Mouse (Mus musculus): ENCODE measurements at regions not wholly inside any gene's neighbourhood (a gene's known extent, or its start where the extent isn't known, plus 50 kb on each side); places are given as distances from the start of the nearest gene placed in this dataset.

- H3K4me2 ChIP-seq (replicated peaks; ENCODE audit: low read depth, low read length): no peak overlapping the region
- no peak overlapping the region for H3K4me3 ChIP-seq (ENCODE audit: low read length)
- ATAC-seq (ENCODE audit: low FRiP score, low TSS enrichment): no peak
- no peak overlapping the region for H3K27ac ChIP-seq (ENCODE audit: low read length)
- no peaks in the 10 kb centered on the region for H3K27me3 ChIP-seq (ENCODE audit: insufficient read depth, low read length)
- H3K36me3 ChIP-seq (ENCODE audit: insufficient read depth, low read length): no peaks in the 10 kb centered on the region
- 73% methylated on average over 4 of the region's 4 CpGs for WGBS
- no peak overlapping the region for H3K9ac ChIP-seq (replicated peaks; ENCODE audit: low read length)
- H3K4me1 ChIP-seq (ENCODE audit: insufficient read depth, low read length): no peaks in the 10 kb centered on the region
- H3K9me3 ChIP-seq (ENCODE audit: low read length): no peaks in the 10 kb centered on the region
These were observed 635.2 kb downstream of the Gm597 start for GRCm38 (mm10) chr1:28144824-28145223.

- Histone ChIP-seq H3K4me2 (replicated peaks; ENCODE audit: low read depth, low read length) (no peak overlapping the region), H3K4me1 (ENCODE audit: insufficient read depth, low read length) (no peaks in the 10 kb centered on the region), H3K4me3 (ENCODE audit: low read length) (no peak overlapping the region), H3K27ac (ENCODE audit: low read length) (no peak overlapping the region), H3K36me3 (ENCODE audit: insufficient read depth, low read length) (no peaks in the 10 kb centered on the region), H3K27me3 (ENCODE audit: insufficient read depth, low read length) (no peaks in the 10 kb centered on the region), H3K9ac (replicated peaks; ENCODE audit: low read length) (no peak overlapping the region), H3K9me3 (ENCODE audit: low read length) (no peaks in the 10 kb centered on the region)
- no peak for ATAC-seq (ENCODE audit: low FRiP score, low TSS enrichment)
- 53% methylated on average over 2 of the region's 2 CpGs for WGBS
These were observed 678.0 kb downstream of the Gm597 start for GRCm38 (mm10) chr1:28102021-28102526.

- Histone ChIP-seq H3K27ac (ENCODE audit: low read length) (no peak overlapping the region), H3K9ac (replicated peaks; ENCODE audit: low read length) (no peak overlapping the region), H3K4me3 (ENCODE audit: low read length) (no peak overlapping the region), H3K9me3 (ENCODE audit: low read length) (no peaks in the 10 kb centered on the region), H3K36me3 (ENCODE audit: insufficient read depth, low read length) (no peaks in the 10 kb centered on the region), H3K4me2 (replicated peaks; ENCODE audit: low read depth, low read length) (no peak overlapping the region), H3K4me1 (ENCODE audit: insufficient read depth, low read length) (no peaks in the 10 kb centered on the region), H3K27me3 (ENCODE audit: insufficient read depth, low read length) (no peaks in the 10 kb centered on the region)
- WGBS: 89% methylated on average over 3 of the region's 3 CpGs
- no peak for ATAC-seq (ENCODE audit: low FRiP score, low TSS enrichment)
These were observed 695.6 kb downstream of the Gm597 start for GRCm38 (mm10) chr1:28084456-28084855.

- no peak for ATAC-seq (ENCODE audit: low FRiP score, low TSS enrichment)
- H3K4me3 ChIP-seq (ENCODE audit: low read length): no peak overlapping the region
- H3K9me3 ChIP-seq (ENCODE audit: low read length): no peaks in the 10 kb centered on the region
- H3K27ac ChIP-seq (ENCODE audit: low read length): no peak overlapping the region
- H3K4me2 ChIP-seq (replicated peaks; ENCODE audit: low read depth, low read length): no peak overlapping the region
- H3K9ac ChIP-seq (replicated peaks; ENCODE audit: low read length): no peak overlapping the region
- H3K36me3 ChIP-seq (ENCODE audit: insufficient read depth, low read length): no peaks in the 10 kb centered on the region
- H3K27me3 ChIP-seq (ENCODE audit: insufficient read depth, low read length): no peaks in the 10 kb centered on the region
- WGBS: 78% methylated on average over 4 of the region's 4 CpGs
- no peaks in the 10 kb centered on the region for H3K4me1 ChIP-seq (ENCODE audit: insufficient read depth, low read length)
These were observed 726.1 kb downstream of the Gm597 start for GRCm38 (mm10) chr1:28053980-28054379.

GRCm38 (mm10) chr1:28047964-28048363 is 732.1 kb downstream of the Gm597 start:
- no peak overlapping the region for H3K9ac ChIP-seq (replicated peaks; ENCODE audit: low read length)
- no peaks in the 10 kb centered on the region for H3K27me3 ChIP-seq (ENCODE audit: insufficient read depth, low read length)
- WGBS: 69% methylated on average over 2 of the region's 2 CpGs
- no peak overlapping the region for H3K27ac ChIP-seq (ENCODE audit: low read length)
- H3K4me2 ChIP-seq (replicated peaks; ENCODE audit: low read depth, low read length): no peak overlapping the region
- no peaks in the 10 kb centered on the region for H3K9me3 ChIP-seq (ENCODE audit: low read length)
- H3K36me3 ChIP-seq (ENCODE audit: insufficient read depth, low read length): no peaks in the 10 kb centered on the region
- no peaks in the 10 kb centered on the region for H3K4me1 ChIP-seq (ENCODE audit: insufficient read depth, low read length)
- ATAC-seq (ENCODE audit: low FRiP score, low TSS enrichment): no peak
- no peak overlapping the region for H3K4me3 ChIP-seq (ENCODE audit: low read length)

GRCm38 (mm10) chr1:28047379-28047778 is 732.7 kb downstream of the Gm597 start:
- no peaks in the 10 kb centered on the region for H3K36me3 ChIP-seq (ENCODE audit: insufficient read depth, low read length)
- H3K4me3 ChIP-seq (ENCODE audit: low read length): no peak overlapping the region
- H3K9ac ChIP-seq (replicated peaks; ENCODE audit: low read length): no peak overlapping the region
- H3K4me2 ChIP-seq (replicated peaks; ENCODE audit: low read depth, low read length): no peak overlapping the region
- no peaks in the 10 kb centered on the region for H3K9me3 ChIP-seq (ENCODE audit: low read length)
- ATAC-seq (ENCODE audit: low FRiP score, low TSS enrichment): no peak
- no peaks in the 10 kb centered on the region for H3K4me1 ChIP-seq (ENCODE audit: insufficient read depth, low read length)
- no peaks in the 10 kb centered on the region for H3K27me3 ChIP-seq (ENCODE audit: insufficient read depth, low read length)
- H3K27ac ChIP-seq (ENCODE audit: low read length): no peak overlapping the region

- Histone ChIP-seq H3K4me2 (replicated peaks; ENCODE audit: low read depth, low read length) (no peak overlapping the region), H3K9ac (replicated peaks; ENCODE audit: low read length) (no peak overlapping the region), H3K27ac (ENCODE audit: low read length) (no peak overlapping the region), H3K4me3 (ENCODE audit: low read length) (no peak overlapping the region), H3K27me3 (ENCODE audit: insufficient read depth, low read length) (no peaks in the 10 kb centered on the region), H3K36me3 (ENCODE audit: insufficient read depth, low read length) (no peaks in the 10 kb centered on the region), H3K9me3 (ENCODE audit: low read length) (no peaks in the 10 kb centered on the region), H3K4me1 (ENCODE audit: insufficient read depth, low read length) (no peaks in the 10 kb centered on the region)
- no peak for ATAC-seq (ENCODE audit: low FRiP score, low TSS enrichment)
- WGBS: 89% methylated on average over 1 of the region's 1 CpGs
These were observed 734.4 kb downstream of the Gm597 start for GRCm38 (mm10) chr1:28045695-28046094.

- H3K27ac ChIP-seq (ENCODE audit: low read length): 0 out of 2 replicates have a peak overlapping the region, but pooled peaks have one; percentile 10
- no peak overlapping the region for H3K4me3 ChIP-seq (ENCODE audit: low read length)
- 51% methylated on average over 2 of the region's 2 CpGs for WGBS
- ATAC-seq (ENCODE audit: low FRiP score, low TSS enrichment): peak; percentile 46; the same call in 1 of the 2 replicates
- H3K36me3 ChIP-seq (ENCODE audit: insufficient read depth, low read length): no peaks in the 10 kb centered on the region
- no peaks in the 10 kb centered on the region for H3K27me3 ChIP-seq (ENCODE audit: insufficient read depth, low read length)
- no peaks in the 10 kb centered on the region for H3K4me1 ChIP-seq (ENCODE audit: insufficient read depth, low read length)
- H3K9me3 ChIP-seq (ENCODE audit: low read length): no peaks in the 10 kb centered on the region
- H3K4me2 ChIP-seq (replicated peaks; ENCODE audit: low read depth, low read length): no peak overlapping the region
- no peak overlapping the region for H3K9ac ChIP-seq (replicated peaks; ENCODE audit: low read length)
These were observed 754.3 kb downstream of the Gm597 start for GRCm38 (mm10) chr1:28025720-28026119.

- Histone ChIP-seq H3K4me1 (ENCODE audit: insufficient read depth, low read length) (no peaks in the 10 kb centered on the region), H3K9me3 (ENCODE audit: low read length) (no peaks in the 10 kb centered on the region), H3K4me2 (replicated peaks; ENCODE audit: low read depth, low read length) (no peak overlapping the region), H3K36me3 (ENCODE audit: insufficient read depth, low read length) (no peaks in the 10 kb centered on the region), H3K27me3 (ENCODE audit: insufficient read depth, low read length) (no peaks in the 10 kb centered on the region), H3K9ac (replicated peaks; ENCODE audit: low read length) (no peak overlapping the region), H3K4me3 (ENCODE audit: low read length) (no peak overlapping the region), H3K27ac (ENCODE audit: low read length) (no peak overlapping the region)
- ATAC-seq (ENCODE audit: low FRiP score, low TSS enrichment): no peak
- 69% methylated on average over 4 of the region's 4 CpGs for WGBS
These were observed 781.6 kb downstream of the Gm597 start for GRCm38 (mm10) chr1:27998434-27998833.

- 79% methylated on average over 1 of the region's 1 CpGs for WGBS
- no peaks in the 10 kb centered on the region for H3K9me3 ChIP-seq (ENCODE audit: low read length)
- no peaks in the 10 kb centered on the region for H3K27me3 ChIP-seq (ENCODE audit: insufficient read depth, low read length)
- H3K4me3 ChIP-seq (ENCODE audit: low read length): no peak overlapping the region
- no peak overlapping the region for H3K4me2 ChIP-seq (replicated peaks; ENCODE audit: low read depth, low read length)
- H3K36me3 ChIP-seq (ENCODE audit: insufficient read depth, low read length): no peaks in the 10 kb centered on the region
- H3K9ac ChIP-seq (replicated peaks; ENCODE audit: low read length): no peak overlapping the region
- H3K27ac ChIP-seq (ENCODE audit: low read length): no peak overlapping the region
- H3K4me1 ChIP-seq (ENCODE audit: insufficient read depth, low read length): no peaks in the 10 kb centered on the region
- no peak for ATAC-seq (ENCODE audit: low FRiP score, low TSS enrichment)
These were observed 816.7 kb downstream of the Gm597 start for GRCm38 (mm10) chr1:27963369-27963768.

Measured in kidney, embryonic 16.5 days (tissue).